Mouse (Mus musculus): ENCODE measurements around the gene Invs.

The Invs gene

DNA sequence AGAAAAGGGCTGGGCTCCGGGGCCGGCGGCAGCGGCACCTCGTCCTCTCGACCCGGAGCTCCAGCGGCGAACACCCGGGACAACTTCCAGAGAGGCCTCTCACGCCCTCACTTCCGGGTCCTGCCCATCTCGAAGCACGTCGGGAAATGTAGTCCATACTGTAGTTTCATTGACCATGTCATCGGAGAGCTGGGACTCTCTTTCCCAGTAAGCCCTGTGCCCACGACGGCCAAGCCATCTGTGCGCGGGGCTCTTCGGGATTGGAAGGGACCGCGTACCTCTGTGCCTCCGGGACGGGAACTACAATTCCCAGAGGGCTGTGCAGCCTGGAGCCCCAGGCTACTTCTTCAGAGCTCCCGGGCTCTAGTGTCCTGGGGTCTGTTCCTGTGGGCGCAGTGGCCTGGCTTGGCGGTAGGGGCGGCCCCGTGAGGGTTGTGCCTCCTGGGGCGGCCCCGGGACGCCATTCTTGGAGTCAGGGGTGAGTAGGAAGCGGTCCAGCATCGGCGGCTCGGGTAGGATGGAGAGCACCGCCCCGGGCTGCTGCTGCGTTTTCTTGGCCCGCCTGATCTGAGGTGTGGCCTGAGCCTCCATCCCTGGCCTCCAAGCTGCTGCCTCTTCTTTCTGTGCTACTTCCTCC lies at the start of gene Invs, which contains the start of gene Erp44:
Gene Invs (plus strand): TSS at position 263 of the 637 bp plus-strand sequence.
Gene Erp44 (minus strand): TSS at position 61 of the 637 bp plus-strand sequence.
- DNase-seq, result peak; percentile 90 to 95

DNA sequence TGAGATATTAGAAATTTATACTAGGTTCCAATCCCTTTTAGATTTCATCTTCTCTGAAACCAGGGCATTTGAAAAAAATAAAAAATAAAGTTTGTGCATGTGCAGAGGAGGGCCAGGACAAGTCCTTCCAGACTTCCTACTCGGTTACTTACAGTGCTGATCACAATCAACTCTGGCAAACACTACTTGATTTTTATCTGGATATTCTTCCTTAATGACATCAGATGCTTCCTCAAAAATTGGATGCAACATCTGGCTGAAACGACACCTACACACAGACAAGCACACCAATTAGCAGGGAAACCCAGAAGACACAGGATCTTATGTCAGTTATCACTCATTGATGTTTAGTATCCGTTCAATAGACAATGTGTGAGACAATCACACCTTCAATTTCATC lies 42.8 kb upstream of the Invs start:
- no peak for DNase-seq

DNA sequence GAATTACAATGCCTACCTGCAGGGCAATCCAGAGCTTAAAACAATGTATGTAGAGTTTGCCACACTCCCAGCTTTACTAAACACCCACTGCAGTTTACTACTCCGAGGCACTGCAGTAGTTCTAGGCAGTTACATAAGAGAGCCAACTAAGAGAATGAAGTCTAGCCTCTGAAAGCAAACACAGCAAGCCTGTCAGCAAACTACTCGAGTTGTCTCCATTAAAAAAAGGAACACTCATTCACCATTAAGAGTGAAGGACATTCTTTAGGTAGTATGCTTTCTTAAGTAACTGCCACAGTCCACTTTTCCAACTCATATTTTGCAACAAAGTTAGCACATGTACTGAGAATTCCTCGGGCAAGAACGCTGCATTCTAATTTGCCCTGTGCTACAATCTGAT lies 40.5 kb upstream of the Invs start:
- DNase-seq, result no peak

DNA sequence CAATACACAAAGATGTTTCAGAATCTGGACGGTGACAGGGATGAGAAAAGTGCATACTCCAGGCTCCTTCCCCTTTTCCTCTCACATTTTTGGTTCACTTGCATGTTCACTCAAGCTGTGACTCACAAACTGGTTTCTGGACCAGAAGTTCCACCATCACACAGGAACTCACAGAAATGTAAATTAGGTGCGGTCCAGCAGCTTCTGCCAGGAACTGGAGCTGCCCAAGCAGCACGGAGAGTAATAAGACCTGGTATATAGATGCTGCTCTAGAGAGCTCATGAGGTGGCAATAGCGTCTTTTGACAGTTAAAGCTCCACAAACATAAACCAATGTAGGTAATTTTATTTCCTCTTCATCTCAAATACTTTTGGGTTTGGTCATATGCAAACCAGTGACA lies 37.1 kb upstream of the Invs start:
- peak in 1 of 2 experiments; percentile 5 for DNase-seq

DNA sequence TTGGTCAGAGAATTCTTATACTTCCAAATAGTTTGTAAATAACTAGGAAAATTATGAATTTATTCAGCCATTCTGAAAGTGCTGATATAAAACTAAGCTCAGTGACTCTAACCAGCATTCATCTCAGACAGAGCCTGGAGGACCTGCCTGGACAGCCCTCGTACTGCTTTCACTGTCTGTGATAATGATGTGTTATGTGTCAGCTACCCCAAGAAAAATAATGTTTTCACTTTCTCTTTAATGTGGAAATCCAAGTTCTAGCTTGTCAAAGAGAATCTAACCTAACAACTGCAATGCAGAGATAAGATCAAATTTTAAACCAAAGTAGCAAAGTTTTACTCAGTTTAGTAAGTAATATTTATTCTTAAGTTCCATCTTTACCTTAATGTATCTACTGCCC lies 35.8 kb upstream of the Invs start:
- no peak for DNase-seq

DNA sequence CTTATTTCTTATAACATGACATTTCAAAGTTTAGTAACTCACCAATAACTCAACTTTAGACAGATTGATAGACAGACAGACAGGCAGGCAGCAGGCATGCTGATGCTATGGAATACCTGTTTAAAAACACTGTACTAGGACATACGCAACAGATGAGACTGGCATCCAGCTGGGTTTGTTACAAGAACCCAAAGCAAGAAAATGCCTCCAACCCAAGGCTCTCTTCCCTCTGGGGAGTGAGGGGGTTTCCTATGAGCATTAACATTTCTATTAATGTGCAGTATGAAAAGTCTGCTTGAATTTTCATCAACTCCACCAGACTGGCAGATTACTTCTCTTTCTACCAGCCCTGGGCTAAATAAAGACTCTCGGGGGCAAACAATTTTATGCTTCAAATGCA lies 35.3 kb upstream of the Invs start:
- DNase-seq, result no peak

DNA sequence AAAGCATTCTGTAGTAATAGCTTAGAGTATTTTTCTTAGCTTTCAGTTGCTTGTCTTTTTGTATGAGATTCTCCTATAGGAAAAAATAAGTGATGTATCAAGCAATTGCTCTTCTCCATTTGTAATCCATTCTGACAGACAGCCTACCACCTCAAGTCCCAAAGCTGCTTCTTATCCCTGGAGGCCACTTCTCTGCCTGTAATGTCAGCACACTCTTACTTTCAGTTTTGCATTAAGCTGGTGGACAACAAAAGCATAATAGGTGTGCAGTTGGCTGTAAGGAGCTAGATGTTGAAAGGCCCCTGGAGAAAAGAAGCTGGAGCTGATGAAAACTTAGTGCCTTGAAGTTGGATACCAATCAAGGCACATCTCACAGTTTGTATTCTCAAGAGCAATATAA lies 26.3 kb upstream of the Invs start:
- DNase-seq, result no peak

DNA sequence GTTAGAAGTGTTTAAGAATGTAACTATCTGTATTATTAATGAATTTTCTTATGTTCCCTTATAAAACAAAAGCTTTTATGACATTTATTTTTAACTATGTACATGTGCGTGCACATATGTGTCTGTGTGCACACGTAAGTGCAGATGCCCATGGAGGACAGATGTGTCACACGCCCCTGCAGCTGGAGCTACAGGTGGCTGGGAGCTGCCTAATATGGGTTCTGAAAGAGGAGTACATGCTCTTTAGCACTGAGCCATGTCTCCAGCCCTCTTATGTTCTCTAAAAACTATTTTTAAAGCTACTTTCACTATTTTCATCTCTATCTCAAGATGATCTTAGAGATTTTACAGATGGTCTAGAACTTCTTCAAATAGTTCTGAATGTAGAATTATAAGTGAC lies 21.5 kb upstream of the Invs start:
- DNase-seq, result no peak

DNA sequence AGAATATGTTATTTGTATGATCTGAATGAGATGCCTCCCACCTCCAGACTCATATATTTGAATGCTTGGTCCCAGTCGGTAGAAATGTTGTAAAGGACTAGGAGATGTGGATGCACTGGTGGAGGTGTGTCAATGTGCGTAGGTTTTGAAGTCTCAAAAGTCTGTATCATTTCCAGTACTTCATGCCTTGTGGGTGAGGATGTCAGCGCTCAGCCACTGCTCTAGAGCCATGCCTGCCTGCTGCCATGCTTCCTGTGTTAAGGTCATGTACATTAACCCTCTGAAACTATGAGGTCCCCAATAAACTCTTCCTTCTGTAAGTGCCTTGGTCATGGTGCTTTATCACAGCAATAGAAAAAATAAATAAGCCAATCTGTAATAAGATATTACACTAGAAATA lies 11.9 kb upstream of the Invs start:
- no peak for DNase-seq

DNA sequence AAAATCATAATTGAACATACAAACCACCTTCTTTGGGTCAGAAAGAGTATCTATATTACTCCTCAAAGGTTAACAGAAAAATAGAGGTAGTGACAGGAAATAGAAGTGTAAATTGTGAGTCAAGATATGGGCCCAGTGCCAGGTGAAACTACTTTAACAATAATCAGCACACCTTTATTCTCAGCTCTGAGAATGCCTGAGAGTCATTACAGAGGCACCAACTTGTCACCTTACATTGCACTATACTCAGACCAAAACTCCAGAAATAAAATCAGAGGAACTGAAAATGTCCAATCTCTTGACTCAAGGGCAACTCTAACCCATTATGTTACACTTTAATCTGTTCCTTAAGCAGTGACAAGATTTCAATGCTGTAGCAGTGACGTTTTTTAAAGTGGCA lies 11.4 kb upstream of the Invs start:
- DNase-seq, result no peak

DNA sequence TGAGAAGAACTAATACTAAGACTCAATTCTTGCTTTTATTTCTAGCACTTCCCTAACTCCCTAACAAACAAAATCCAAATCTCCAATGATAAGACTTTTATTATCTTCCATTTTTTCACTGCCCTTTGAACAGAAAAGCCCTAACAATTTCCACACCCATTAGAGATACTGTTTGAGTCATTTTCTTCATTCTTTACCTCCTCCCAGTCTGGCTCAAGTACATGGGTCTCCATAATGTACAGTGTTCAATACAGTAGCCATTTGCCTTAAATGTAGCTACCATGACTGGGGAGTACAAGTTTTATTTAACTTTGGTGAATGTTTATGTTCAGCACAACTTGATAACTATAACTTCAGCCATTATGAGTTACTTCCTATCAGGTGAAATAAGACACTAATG lies 9.0 kb upstream of the Invs start:
- DNase-seq, result no peak

DNA sequence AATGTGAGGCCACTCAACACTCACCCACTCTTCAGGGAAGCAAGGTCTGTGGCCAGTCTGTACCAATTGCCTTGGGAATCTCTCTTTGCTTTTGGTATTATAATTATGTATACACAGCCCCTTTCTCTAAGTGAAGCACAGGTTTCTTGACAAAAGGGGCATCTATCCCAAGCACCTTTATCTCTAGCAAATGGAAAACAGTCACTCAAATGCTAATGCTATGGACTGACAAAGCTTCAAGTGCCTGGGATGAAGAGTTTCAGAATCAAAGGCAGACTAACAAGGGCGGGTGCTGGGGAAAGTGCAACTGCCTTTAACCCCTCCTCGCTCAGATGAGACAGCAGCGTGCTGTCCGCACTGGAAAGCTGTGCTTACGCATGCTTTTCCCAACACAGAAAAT lies 7.7 kb upstream of the Invs start:
- no peak for DNase-seq

DNA sequence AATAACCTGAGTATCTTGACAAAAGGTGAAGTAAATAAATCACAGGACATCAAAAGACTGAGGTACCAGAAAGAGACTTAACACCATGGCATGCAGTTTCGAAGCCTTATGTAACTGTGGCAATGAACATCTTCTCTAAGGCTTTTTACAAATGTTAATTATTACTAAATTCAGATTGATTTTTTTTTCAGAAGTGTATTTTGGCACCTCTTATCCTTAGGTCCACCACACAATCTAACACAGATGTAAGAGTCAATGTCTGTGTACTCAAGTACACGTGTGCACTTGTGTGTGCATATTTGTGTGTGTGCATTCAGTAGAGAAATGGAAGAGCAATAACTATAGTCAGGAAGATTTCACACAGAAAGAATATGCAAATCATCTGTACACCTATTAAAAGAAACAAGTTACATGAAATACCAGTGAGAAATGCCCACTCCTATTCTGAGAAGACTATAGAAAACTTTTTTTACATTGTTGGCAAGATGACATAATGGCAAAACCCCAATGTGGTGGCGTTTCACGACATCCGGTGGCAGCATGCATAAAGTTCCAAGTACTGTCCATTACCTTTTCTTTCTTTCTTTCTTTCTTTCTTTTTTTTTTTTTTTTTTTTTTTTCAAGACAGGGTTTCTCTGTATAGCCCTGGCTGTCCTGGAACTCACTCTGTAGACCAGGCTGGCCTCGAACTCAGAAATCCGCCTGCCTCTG lies 6.3 kb upstream of the Invs start:
- no peak for DNase-seq

DNA sequence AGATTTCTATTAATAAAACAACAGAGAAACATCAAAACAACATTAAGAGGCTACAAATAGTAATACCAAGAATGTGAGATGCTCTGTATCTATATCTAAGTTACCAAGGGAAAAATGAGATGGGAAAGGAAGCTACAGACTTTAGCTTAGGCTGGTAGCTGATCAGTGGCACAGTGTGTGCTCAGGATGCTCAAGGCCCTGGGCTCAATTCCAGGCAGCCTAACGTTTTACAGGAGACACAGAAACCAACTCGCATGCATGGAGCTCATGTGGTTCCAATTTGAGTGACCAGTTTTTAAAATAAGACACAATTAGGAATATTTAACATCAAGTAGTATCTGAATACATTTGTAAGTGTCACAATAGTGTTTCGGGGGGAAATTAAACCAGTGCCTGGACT lies 3.8 kb upstream of the Invs start:
- no peak for DNase-seq

DNA sequence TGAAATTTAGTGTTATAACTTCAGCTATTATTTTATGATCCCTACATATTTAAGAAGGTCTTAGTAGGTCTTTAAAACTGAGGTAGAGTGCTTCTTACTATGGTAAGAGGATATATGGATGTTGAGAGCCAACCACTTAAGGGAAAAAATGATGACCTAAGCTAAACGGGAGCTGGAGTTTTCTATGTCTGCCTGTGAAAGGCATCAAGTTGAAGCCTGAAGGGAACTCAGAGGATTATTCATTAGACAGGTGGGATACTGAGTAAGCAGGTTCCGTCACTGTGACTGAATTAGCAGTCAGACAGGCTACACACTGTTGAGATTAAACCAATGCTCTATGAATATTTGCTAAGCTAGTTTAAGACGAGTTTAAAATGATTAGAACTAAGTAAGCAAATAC lies 2.5 kb upstream of the Invs start:
- no peak for DNase-seq

DNA sequence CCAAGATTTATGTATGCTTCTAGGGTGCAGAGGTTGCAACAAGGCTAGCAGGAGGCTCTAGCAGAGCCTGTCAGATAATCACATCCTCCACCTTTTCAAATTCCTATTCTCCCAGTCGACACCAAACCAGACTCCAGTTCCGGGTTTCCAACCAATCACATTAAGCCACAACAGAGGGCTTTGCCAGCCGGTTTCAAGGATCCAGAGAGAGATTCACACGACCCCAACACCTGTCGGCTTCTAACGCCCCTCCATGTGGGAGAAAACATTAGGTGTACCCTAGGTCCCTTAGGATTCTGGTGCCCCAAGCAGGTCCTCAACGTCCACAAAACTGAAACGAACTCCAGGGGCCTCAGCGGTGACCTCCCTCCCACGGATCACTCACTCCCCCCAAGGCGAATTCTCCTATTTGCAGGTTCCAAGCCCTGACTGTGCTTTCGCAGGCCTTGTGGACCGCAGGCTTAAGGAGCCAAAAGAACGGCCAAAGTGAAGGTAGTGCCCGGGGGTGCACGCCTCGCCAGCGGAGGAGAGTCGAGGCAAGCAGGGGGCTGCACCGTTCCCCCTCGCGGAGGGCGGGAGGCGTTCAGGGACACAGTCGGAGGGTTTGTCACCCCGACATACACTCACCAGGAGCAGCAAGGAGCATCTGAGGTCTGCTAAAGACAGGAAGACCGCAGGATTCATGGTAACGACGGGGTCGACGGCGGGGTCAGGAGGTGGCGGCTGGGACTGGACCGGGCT lies 633 bp upstream of the Invs start:
- DNase-seq, result no peak

DNA sequence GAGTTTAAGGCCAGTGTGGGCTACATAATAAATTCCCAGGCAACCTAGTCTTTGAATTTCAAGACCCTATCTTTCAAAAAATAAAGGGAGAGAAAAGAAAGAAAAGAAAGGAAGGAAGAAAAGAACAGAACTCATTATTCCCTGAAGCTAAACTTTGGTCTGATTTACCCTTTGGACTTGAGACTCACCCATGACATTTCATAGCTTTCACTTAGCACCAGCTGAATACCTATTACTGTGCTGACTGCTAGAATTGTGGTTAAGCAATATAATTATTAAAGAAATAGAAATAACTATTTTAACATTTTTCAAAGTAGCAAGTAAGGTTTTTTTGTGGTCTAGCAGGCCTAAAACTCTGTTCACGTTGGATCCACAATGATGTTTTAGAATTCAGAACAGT lies 1.6 kb downstream of the Invs start:
- DNase-seq, result no peak

DNA sequence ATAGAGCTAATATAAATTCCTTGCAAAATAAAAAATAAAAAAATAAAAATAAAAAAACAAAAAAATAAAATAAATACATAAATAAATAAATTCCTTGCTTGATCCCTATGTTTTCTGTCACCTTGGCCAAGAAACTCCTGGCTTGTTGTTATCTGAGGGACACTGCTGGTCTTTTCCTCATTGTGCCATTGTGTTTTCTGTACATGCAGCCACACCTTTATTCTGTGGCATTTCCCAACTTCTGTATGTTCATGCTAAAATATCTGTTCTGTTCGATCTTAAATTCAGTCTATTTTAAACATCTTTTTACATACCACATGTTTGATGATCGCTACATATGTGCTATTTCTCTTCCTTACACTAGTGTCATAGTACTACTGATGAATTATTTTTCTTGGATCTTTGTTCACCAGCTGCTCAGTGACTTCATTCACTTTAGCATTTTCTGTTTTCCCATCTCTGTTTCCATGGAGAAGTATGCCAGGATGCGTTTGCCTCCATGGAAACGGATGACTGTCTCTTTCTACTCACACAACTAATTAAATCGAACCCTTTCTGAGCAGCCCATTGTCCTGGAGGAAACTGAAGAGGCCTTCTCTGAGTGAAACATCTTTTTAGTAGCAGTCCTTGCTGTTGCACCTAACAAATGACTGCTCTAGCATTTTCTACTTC lies 7.7 kb downstream of the Invs start:
- DNase-seq, result no peak

DNA sequence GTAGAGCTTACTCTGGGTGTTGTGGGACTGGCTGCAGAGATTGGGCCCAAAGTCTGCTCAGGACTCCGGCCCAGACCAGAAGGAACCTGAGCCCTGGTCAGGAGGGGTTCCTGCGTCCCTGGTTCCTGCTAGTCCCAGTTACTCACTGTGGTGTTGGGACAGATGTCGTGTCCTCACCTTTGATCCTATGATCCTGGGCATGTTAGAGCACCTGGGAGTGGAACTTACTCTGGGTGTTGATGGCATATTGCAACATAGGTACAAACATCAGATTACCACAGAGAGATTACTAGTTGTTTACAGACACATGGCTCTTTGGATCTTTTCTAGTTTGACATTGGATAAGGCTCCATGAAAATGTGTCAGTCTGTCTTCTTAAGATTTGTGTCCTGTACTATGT lies 35.3 kb downstream of the Invs start:
- DNase-seq, result no peak

DNA sequence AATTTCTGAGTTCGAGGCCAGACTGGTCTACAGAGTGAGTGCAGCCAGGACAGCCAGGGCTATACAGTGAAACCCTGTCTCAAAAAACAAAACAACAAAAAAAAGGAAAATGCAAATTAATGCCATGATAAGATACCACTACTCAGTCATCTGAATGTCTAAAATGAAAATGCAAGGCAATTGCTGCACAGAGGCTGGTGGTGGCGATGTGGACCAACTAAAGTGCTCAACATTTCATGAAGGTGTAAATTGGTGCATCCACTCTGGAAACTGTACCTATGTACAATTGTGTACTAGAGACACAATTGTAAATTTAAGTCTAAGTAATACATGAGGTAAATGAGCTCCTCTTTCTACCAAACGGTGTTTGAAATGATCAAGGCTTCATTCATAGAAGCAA lies 36.5 kb downstream of the Invs start:
- DNase-seq, result no peak

DNA sequence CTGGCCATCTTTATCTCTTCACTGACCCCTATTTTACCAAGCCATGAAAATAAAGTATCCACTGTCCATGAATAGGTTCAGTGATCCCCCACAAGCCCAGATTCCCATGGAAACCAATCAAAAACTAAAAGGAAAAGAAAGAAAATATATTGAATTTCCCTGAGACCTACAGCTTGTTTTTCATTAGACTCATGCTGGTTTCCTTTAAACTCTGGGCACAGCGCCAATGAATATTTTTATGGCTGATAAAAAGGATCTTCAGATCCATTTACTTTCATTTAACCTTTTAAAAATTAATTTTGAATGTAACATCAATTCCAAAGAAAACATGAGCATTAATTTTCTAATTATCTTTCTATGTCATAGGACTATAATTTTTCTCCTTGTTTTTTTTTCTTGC lies 41.7 kb downstream of the Invs start:
- no peak for DNase-seq

DNA sequence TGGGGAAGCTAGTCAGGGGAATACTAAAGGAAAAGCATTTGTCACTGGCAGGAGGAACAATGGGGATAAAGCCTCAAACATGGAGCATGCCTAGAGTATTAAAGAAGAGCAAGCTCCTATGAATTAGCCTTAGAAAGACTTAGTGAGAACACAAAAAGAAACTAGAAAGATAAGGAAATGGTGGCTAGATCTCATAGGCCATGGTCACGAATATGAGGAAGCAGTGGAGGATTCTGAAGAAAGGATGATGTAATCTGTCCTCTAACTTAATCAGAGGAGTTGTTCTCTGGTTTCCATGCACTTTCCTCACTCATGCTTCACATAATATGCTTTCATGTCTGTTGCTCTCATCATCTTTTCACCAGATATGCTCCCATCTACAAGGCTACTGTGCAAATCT lies 42.5 kb downstream of the Invs start:
- no peak for DNase-seq

DNA sequence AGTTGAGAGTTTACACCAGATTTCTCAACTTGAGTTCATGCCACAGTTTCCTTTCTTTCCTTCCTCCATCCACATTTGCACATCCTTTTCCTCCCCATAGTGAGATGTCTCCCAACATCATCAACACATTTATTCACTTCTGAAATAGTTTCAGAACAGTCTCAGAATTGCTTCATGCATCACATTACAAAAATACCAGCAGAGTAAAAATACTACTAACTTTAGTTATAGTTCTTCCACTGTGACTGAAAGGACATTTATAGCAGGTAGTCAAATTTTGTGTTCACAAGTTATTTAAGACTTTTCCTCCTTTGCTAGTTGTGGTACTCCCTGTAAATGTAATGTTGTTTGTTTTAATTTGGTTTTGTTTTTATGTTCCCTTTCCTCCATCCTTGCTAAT lies 47.6 kb downstream of the Invs start:
- DNase-seq, result no peak

DNA sequence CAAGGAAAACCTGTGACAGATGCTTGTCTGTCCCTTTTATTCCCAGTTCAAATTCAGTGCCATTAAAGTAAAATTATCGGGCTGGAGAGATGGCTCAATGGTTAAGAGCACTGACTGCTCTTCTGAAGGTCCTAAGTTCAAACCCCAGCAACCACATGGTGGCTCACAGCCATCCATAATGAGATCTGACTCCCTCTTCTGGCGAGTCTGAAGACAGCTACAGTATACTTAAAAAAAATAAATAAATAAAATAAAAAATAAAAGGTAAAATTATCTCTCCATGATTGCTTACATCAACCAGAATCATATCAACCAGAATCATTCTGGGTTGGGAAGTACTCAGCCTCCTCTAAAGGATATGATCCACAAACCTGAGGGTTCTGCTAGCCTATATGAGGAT lies 48.5 kb downstream of the Invs start:
- DNase-seq, result no peak
